Mouse (Mus musculus) ES-Bruce4 (cell line): Measurements from ENCODE around the gene Nfib.

ENCODE experiments used
- CTCF ChIP-seq: IDR thresholded peaks from one replicate; pipeline ENCODE4 v1.8.1; 2011; ENCODE audit warnings: low read depth, low read length
- EP300 ChIP-seq: IDR thresholded peaks from 2 replicates; pipeline ENCODE4 v1.6.1; 2011; ENCODE audit warnings: low read depth, low read length; ENCODE audit not compliant: insufficient read depth
- POLR2A ChIP-seq: IDR thresholded peaks from one replicate; pipeline ENCODE4 v1.8.1; 2011; ENCODE audit warnings: low read length; ENCODE audit not compliant: insufficient read depth

DNA sequence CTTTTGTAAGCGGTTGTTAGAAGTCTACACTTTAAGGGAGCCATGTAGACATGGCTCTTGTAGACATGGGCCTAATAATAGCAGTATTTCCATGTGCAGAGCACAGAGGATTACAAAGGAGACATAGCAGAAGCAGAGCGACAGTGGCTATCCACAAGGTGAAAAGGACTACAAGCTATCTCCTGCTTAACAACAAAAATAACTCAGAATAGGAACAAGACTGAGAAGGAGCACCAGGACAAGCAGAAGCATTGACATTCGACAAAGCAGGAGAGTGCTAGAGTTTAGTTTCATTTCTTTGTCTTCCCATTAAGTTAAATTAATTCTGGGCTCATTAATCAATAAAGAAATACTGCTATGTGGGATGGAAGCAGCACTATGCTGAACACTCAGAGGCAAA is 372.1 kb downstream of the Nfib start:
- no peak for TF ChIP-seq POLR2A
- no peak for TF ChIP-seq CTCF
- no peak for TF ChIP-seq EP300
